Mouse (Mus musculus) hindbrain, embryonic 16.5 days (tissue): ENCODE data around the gene Grm2. TPM values are rescaled to one million over a fixed set of nuclear protein-coding genes. Genes with fewer than 3 reads are reported as not detected.
"Not testable (repeated sequence)": the region's sequence is repeated elsewhere in the genome, so short reads cannot be mapped to it uniquely, and the experiment has no call there.

ENCODE experiments used
- ATAC-seq: fragments of 200-750 bp; cut with Nextera tagmentation; 2 replicates; pipeline ENCODE4 v1.8.0; 2017; ENCODE audit warnings: moderate TSS enrichment, moderate library complexity
- H3K27ac ChIP-seq: fragments of 300-500 bp; sonication (generic); 2 replicates; pipeline ENCODE4 v1.5.1; 2014; ENCODE audit warnings: low read depth, mild to moderate bottlenecking, control low read depth, low read length, moderate library complexity
- H3K27me3 ChIP-seq: fragments of 300-500 bp; sonication (generic); replicated peaks from 2 replicates; pipeline ENCODE4 v1.6.1; 2014; ENCODE audit warnings: low read length; ENCODE audit not compliant: control insufficient read depth, insufficient read depth
- H3K36me3 ChIP-seq: fragments of 300-500 bp; sonication (generic); 2 replicates; pipeline ENCODE4 v1.6.1; 2014; ENCODE audit warnings: mild to moderate bottlenecking, low read length, moderate library complexity, mixed read lengths; ENCODE audit not compliant: control insufficient read depth, insufficient read depth
- H3K4me1 ChIP-seq: fragments of 300-500 bp; sonication (generic); 2 replicates; pipeline ENCODE4 v1.6.1; 2014; ENCODE audit warnings: low read depth, low read length; ENCODE audit not compliant: control insufficient read depth, insufficient read depth
- H3K4me2 ChIP-seq: fragments of 300-500 bp; sonication (generic); 2 replicates; pipeline ENCODE4 v1.6.1; 2014; ENCODE audit warnings: mild to moderate bottlenecking, low read length, control low read depth, moderate library complexity
- H3K4me3 ChIP-seq: fragments of 300-500 bp; sonication (generic); 2 replicates; pipeline ENCODE4 v1.5.1; 2014; ENCODE audit warnings: mild to moderate bottlenecking, low read length, control low read depth, moderate library complexity
- H3K9ac ChIP-seq: fragments of 300-500 bp; sonication (generic); 2 replicates; pipeline ENCODE4 v1.6.1; 2014; ENCODE audit warnings: low read depth, mild to moderate bottlenecking, control low read depth, low read length, moderate library complexity
- H3K9me3 ChIP-seq: fragments of 300-500 bp; sonication (generic); 2 replicates; pipeline ENCODE4 v1.6.1; 2014; ENCODE audit warnings: mild to moderate bottlenecking, low read length, moderate library complexity; ENCODE audit not compliant: control insufficient read depth
- WGBS: fragments of 180-500 bp; shearing (Covaris S2); extraction: QIAGEN DNeasy Blood & Tissue Kit; methylation state at CpG from one replicate; pipeline ENCODE4 v1.1.7; 2014; 5-methylcytosine and 5-hydroxymethylcytosine counted together
- polyA plus RNA-seq: library from polyadenylated mRNA; unstranded; fragments of >200 nt; fragmentation: Nextera tagmentation; extraction: Ambion mirVana; gene quantifications from 2 replicates; pipeline ENCODE4 v1.2.1, GENCODE M21; 2015

Grm2 gene
- polyA plus RNA-seq, 1 experiment from 2014 or later = 12.3 TPM

DNA sequence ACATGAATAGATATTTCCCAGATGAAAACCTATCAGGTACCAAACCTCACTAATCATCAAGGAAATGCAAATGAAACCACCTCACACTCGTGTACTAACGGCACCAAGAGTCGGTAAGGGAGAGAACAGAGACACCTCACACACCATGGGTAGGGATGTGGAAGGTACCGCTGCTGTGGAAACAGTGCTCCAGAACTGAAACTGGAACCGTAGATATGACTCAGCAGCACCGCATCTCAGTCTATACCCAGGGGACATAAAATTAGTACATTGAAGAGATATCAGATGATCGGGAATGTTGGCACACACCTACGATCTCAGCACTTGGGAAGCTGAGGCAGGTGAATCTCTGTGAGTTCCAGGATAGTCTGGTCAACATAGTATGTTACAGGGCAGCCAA, 17.7 kb downstream of the Grm2 start:
- no peaks in the 10 kb centered on the region for H3K9me3 ChIP-seq
- H3K27me3 ChIP-seq = no peaks in the 10 kb centered on the region
- H3K4me2 ChIP-seq = no peak overlapping the region
- no peaks in the 10 kb centered on the region for H3K4me1 ChIP-seq
- no peak overlapping the region for H3K27ac ChIP-seq
- no peak overlapping the region for H3K9ac ChIP-seq
- H3K4me3 ChIP-seq = no peak overlapping the region
- H3K36me3 ChIP-seq = no peaks in the 10 kb centered on the region
- 92% methylated on average over 8 of the region's 8 CpGs for WGBS
- ATAC-seq = no peak

GRCm38 (mm10) chr9:106632185-106632584, 23.7 kb downstream of the Grm2 start:
- Histone ChIP-seq H3K4me2 (no peak overlapping the region), H3K27ac (no peak overlapping the region), H3K27me3 (no peaks in the 10 kb centered on the region), H3K36me3 (no peaks in the 10 kb centered on the region), H3K4me1 (no peaks in the 10 kb centered on the region), H3K4me3 (no peak overlapping the region), H3K9ac (no peak overlapping the region), H3K9me3 (no peaks in the 10 kb centered on the region)
- peak; percentile 37; the same call in 1 of the 2 replicates for ATAC-seq
- 68% methylated on average over 5 of the region's 5 CpGs for WGBS

GRCm38 (mm10) chr9:106627796-106628195, 28.1 kb downstream of the Grm2 start:
- H3K27ac ChIP-seq, H3K4me1 ChIP-seq, H3K27me3 ChIP-seq, H3K9ac ChIP-seq, ATAC-seq, H3K4me2 ChIP-seq, H3K9me3 ChIP-seq, H3K36me3 ChIP-seq, H3K4me3 ChIP-seq: not testable (repeated sequence)
- WGBS = 21% methylated on average over 8 of the region's 8 CpGs

GRCm38 (mm10) chr9:106626282-106626681, 29.6 kb downstream of the Grm2 start, which contains the start of gene Iqcf6:
Iqcf6 (plus strand) TSS chr9:106626582.
- no peak within 1 kb of the TSS for H3K27ac ChIP-seq
- H3K9ac ChIP-seq = no peak within 1 kb of the TSS
- H3K4me1 ChIP-seq = no peaks in the 10 kb centered on the region
- H3K27me3 ChIP-seq = no peaks in the 10 kb centered on the region
- H3K4me2 ChIP-seq = no peak within 1 kb of the TSS
- WGBS = 78% methylated on average over 2 of the region's 2 CpGs
- no peak within 1 kb of the TSS for H3K4me3 ChIP-seq
- H3K36me3 ChIP-seq = no peaks in the 10 kb centered on the region
- ATAC-seq = no peak
- no peaks in the 10 kb centered on the region for H3K9me3 ChIP-seq

- no peak for ATAC-seq
- WGBS = 84% methylated on average over 3 of the region's 3 CpGs
These were observed 38.4 kb downstream of the Grm2 start for GRCm38 (mm10) chr9:106617496-106617895.

DNA sequence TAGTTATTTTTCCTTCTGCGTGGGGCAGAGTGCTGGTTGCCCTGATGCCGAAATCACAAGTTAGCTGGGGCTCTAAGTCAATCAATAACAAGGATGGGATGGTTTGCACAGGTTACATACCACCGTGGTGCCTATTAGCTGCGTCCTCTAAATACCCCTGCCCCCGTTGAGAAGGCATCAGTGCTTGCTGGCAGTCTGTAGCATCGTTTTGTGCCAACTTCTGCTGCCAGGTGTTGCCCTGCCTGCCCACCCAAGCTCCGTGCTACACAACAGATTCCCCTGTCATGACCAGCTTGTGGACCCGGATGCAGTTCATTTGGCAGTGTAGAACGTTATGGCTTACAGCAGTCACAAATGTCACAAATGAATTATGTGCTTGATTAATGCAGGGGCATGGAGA, 39.6 kb downstream of the Grm2 start:
- Histone ChIP-seq H3K9me3 (no peaks in the 10 kb centered on the region), H3K4me1 (no peaks in the 10 kb centered on the region), H3K4me2 (no peak overlapping the region), H3K27ac (no peak overlapping the region), H3K9ac (no peak overlapping the region), H3K27me3 (no peaks in the 10 kb centered on the region), H3K4me3 (no peak overlapping the region), H3K36me3 (no peaks in the 10 kb centered on the region)
- no peak for ATAC-seq
- WGBS = 81% methylated on average over 9 of the region's 9 CpGs

More at GRCm38 (mm10) chr9:106617496-106617895, 38.4 kb downstream of the Grm2 start:
- Histone ChIP-seq H3K9ac (no peak overlapping the region), H3K27me3 (no peaks in the 10 kb centered on the region), H3K9me3 (no peaks in the 10 kb centered on the region), H3K4me3 (no peak overlapping the region), H3K36me3 (no peaks in the 10 kb centered on the region), H3K4me2 (no peak overlapping the region), H3K4me1 (no peaks in the 10 kb centered on the region), H3K27ac (no peak overlapping the region)

DNA sequence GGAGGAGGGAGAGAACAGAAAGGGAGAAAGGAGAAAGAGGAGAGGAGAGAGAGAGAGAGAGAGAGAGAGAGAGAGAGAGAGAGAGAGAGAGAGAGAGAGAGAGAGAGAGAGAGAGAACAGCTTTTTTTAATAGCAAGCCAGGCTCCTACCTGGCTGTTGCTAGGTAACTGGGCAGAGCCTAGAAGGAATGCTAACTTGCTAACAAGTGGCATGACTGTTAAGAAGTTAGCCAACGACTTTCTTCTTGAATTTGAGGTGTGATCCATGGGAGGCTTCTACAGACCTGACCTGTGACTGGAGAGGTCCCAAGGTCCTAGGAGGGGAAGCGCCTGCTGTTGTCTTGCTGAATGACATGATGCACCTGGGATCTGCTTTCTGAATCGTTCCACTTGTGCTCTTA, 41.3 kb downstream of the Grm2 start:
- Histone ChIP-seq H3K4me2 (no peak overlapping the region), H3K36me3 (no peaks in the 10 kb centered on the region), H3K27ac (no peak overlapping the region), H3K4me3 (no peak overlapping the region), H3K9ac (no peak overlapping the region), H3K27me3 (no peaks in the 10 kb centered on the region), H3K9me3 (no peaks in the 10 kb centered on the region), H3K4me1 (no peaks in the 10 kb centered on the region)
- WGBS = 52% methylated on average over 3 of the region's 3 CpGs
- no peak for ATAC-seq

- no peak overlapping the region for H3K9ac ChIP-seq
- no peak overlapping the region for H3K4me3 ChIP-seq
- 65% methylated on average over 2 of the region's 2 CpGs for WGBS
- ATAC-seq = no peak
- no peaks in the 10 kb centered on the region for H3K36me3 ChIP-seq
- H3K27me3 ChIP-seq = no peaks in the 10 kb centered on the region
- H3K4me2 ChIP-seq = no peak overlapping the region
- no peaks in the 10 kb centered on the region for H3K4me1 ChIP-seq
- no peaks in the 10 kb centered on the region for H3K9me3 ChIP-seq
- H3K27ac ChIP-seq = no peak overlapping the region
These were observed 41.9 kb downstream of the Grm2 start for GRCm38 (mm10) chr9:106613951-106614350.

DNA sequence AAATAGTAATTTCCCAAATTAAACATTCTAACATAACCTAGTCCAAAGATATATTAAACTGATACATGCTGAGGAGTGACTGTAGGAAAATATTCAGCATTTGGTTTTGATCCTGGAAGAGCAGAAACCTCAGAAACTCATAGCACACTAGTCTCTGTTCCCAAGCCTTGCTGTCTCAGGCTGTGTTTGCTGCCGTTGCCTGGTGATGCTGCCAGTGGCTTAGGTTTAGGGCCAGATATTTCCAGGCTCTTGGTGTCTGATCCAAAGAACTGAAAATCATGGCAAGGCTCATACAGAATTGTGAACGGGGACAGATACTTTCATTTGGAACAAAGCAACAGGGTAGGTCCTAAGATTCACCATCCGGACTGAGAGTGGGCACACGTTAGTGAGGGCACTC, 45.2 kb downstream of the Grm2 start:
- Histone ChIP-seq H3K4me2 (no peak overlapping the region), H3K4me1 (no peaks in the 10 kb centered on the region), H3K27ac (no peak overlapping the region), H3K27me3 (no peaks in the 10 kb centered on the region), H3K9me3 (no peaks in the 10 kb centered on the region), H3K4me3 (no peak overlapping the region), H3K36me3 (no peaks in the 10 kb centered on the region), H3K9ac (no peak overlapping the region)
- WGBS = 81% methylated on average over 4 of the region's 4 CpGs
- ATAC-seq = no peak

GRCm38 (mm10) chr9:106600546-106600945, 55.3 kb downstream of the Grm2 start:
- Histone ChIP-seq H3K4me2 (no peak overlapping the region), H3K27ac (no peak overlapping the region), H3K36me3 (no peaks in the 10 kb centered on the region), H3K9me3 (no peaks in the 10 kb centered on the region), H3K9ac (no peak overlapping the region), H3K27me3 (no peaks in the 10 kb centered on the region), H3K4me1 (no peaks in the 10 kb centered on the region), H3K4me3 (no peak overlapping the region)
- no peak for ATAC-seq
- 25% methylated on average over 8 of the region's 8 CpGs for WGBS
